Mouse (Mus musculus) MEL (cell line): ENCODE measurements at regions not wholly inside any gene's neighbourhood (a gene's known extent, or its start where the extent isn't known, plus 50 kb on each side); places are given as distances from the start of the nearest gene placed in this dataset.

Experiments
- DNase-seq: peaks from one replicate; pipeline ENCODE4 v3.0.0; 2011; ENCODE audit warnings: low read depth, low spot score
- H3K27ac ChIP-seq: 2 replicates; pipeline ENCODE4 v1.5.1; 2012; ENCODE audit warnings: low read depth, mild to moderate bottlenecking, control low read depth, low read length, moderate library complexity; ENCODE audit not compliant: control insufficient read depth
- H3K27me3 ChIP-seq, 2 experiments: fragments of 150-350 bp in 1 of 2; sonication (generic) in 1 of 2; 2 replicates each; pipeline ENCODE4 v1.6.1; 2012; ENCODE audit warnings: low read length in 2 of 2, mild to moderate bottlenecking in 2 of 2, improper control_type of control experiment in 1 of 2, moderate library complexity in 1 of 2; ENCODE audit not compliant: insufficient read depth in 2 of 2, control insufficient read depth in 1 of 2
- H3K36me3 ChIP-seq, 2 experiments: 2 replicates each; pipeline ENCODE4 v1.6.1; 2012 to 2014; ENCODE audit warnings: low read length in 2 of 2, improper control_type of control experiment in 1 of 2, inconsistent platforms in 1 of 2, mild to moderate bottlenecking in 1 of 2; ENCODE audit not compliant: insufficient read depth in 2 of 2, control insufficient read depth in 1 of 2
- H3K4me1 ChIP-seq, 2 experiments: fragments of 150-350 bp in 1 of 2; sonication (generic) in 1 of 2; 2 replicates each; pipeline ENCODE4 v1.6.1; 2012; ENCODE audit warnings: low read length in 2 of 2, improper control_type of control experiment in 1 of 2, mild to moderate bottlenecking in 1 of 2; ENCODE audit not compliant: insufficient read depth in 2 of 2, control insufficient read depth in 1 of 2
- H3K4me3 ChIP-seq, 2 experiments: fragments of 150-350 bp in 1 of 2; sonication (generic) in 1 of 2; 2 replicates each; pipeline ENCODE4 v1.5.1; 2012; ENCODE audit warnings: low read depth in 2 of 2, low read length in 2 of 2, mild to moderate bottlenecking in 2 of 2, moderate library complexity in 2 of 2, control low read depth in 1 of 2, improper control_type of control experiment in 1 of 2; ENCODE audit not compliant: control insufficient read depth in 1 of 2, insufficient read depth in 1 of 2
- H3K79me2 ChIP-seq: 2 replicates; pipeline ENCODE4 v1.6.1; 2012; ENCODE audit warnings: mild to moderate bottlenecking, low read length, moderate library complexity; ENCODE audit not compliant: control insufficient read depth, poor library complexity, insufficient read depth
- H3K9ac ChIP-seq: 2 replicates; pipeline ENCODE4 v1.6.1; 2012; ENCODE audit warnings: low read depth, mild to moderate bottlenecking, control low read depth, low read length, moderate library complexity; ENCODE audit not compliant: control insufficient read depth, poor library complexity, severe bottlenecking
- H3K9me3 ChIP-seq: fragments of 150-350 bp; sonication (generic); replicated peaks from 2 replicates; pipeline ENCODE4 v1.6.1; 2012; ENCODE audit warnings: mild to moderate bottlenecking, low read length, improper control_type of control experiment, moderate library complexity; ENCODE audit not compliant: insufficient read depth
- BHLHE40 ChIP-seq: IDR thresholded peaks from 2 replicates; pipeline ENCODE4 v1.6.1; 2012; ENCODE audit warnings: low read depth, mild to moderate bottlenecking, inconsistent platforms, low read length, improper control_type of control experiment, borderline replicate concordance
- CHD2 ChIP-seq: IDR thresholded peaks from 2 replicates; pipeline ENCODE4 v1.6.1; 2011; ENCODE audit warnings: low read length, improper control_type of control experiment
- CTCF ChIP-seq, 3 experiments: IDR thresholded peaks in 2 of 3; conservative IDR thresholded peaks in 1 of 3; 2 replicates each; pipeline ENCODE4 v1.5.1; 2011 to 2012; ENCODE audit warnings: low read length in 3 of 3, low read depth in 2 of 3, mild to moderate bottlenecking in 2 of 3, improper control_type of control experiment in 1 of 3, inconsistent platforms in 1 of 3, mixed read lengths in 1 of 3, moderate library complexity in 1 of 3; ENCODE audit not compliant: control insufficient read depth in 1 of 3, insufficient read depth in 1 of 3, poor library complexity in 1 of 3, severe bottlenecking in 1 of 3
- ELF1 ChIP-seq: IDR thresholded peaks from 2 replicates; pipeline ENCODE4 v1.6.1; 2014; ENCODE audit warnings: low read depth, mild to moderate bottlenecking, inconsistent platforms, low read length, improper control_type of control experiment, moderate library complexity
- EP300 ChIP-seq, 2 experiments: IDR thresholded peaks; 2 replicates each; pipeline ENCODE4 v1.6.1; 2011; ENCODE audit warnings: improper control_type of control experiment in 2 of 2, low read length in 2 of 2, low read depth in 1 of 2, mild to moderate bottlenecking in 1 of 2
- GABPA ChIP-seq: IDR thresholded peaks from 2 replicates; pipeline ENCODE4 v1.6.1; 2012; ENCODE audit warnings: low read depth, mild to moderate bottlenecking, inconsistent platforms, low read length, improper control_type of control experiment, moderate library complexity
- HCFC1 ChIP-seq: IDR thresholded peaks from 2 replicates; pipeline ENCODE4 v1.6.1; 2012; ENCODE audit warnings: low read depth, mild to moderate bottlenecking, inconsistent platforms, low read length, improper control_type of control experiment, moderate library complexity
- JUND ChIP-seq: IDR thresholded peaks from 2 replicates; pipeline ENCODE4 v1.6.1; 2011; ENCODE audit warnings: low read depth, mild to moderate bottlenecking, improper control_type of control experiment, low read length
- KAT2A ChIP-seq: conservative IDR thresholded peaks from 2 replicates; pipeline ENCODE4 v1.6.1; 2012; ENCODE audit warnings: low read depth, low read length, improper control_type of control experiment, inconsistent platforms
- MAX ChIP-seq: IDR thresholded peaks from 2 replicates; pipeline ENCODE4 v1.6.1; 2011; ENCODE audit warnings: low read length, improper control_type of control experiment
- MEF2A ChIP-seq: IDR thresholded peaks from 2 replicates; pipeline ENCODE4 v1.6.1; 2014; ENCODE audit warnings: low read depth, mild to moderate bottlenecking, inconsistent platforms, low read length, improper control_type of control experiment; ENCODE audit not compliant: poor library complexity, insufficient replicate concordance, severe bottlenecking; ENCODE audit errors: extremely low read depth
- MXI1 ChIP-seq: IDR thresholded peaks from 2 replicates; pipeline ENCODE4 v1.6.1; 2011; ENCODE audit warnings: mild to moderate bottlenecking, low read depth, low read length, improper control_type of control experiment
- NELFE ChIP-seq: IDR thresholded peaks from 2 replicates; pipeline ENCODE4 v1.6.1; 2011; ENCODE audit warnings: low read depth, low read length, improper control_type of control experiment
- NRF1 ChIP-seq: IDR thresholded peaks from 2 replicates; pipeline ENCODE4 v1.6.1; 2014; ENCODE audit warnings: low read depth, mild to moderate bottlenecking, inconsistent platforms, low read length, improper control_type of control experiment, moderate library complexity; ENCODE audit not compliant: poor library complexity, insufficient read depth, severe bottlenecking
- POLR2A ChIP-seq, 2 experiments: IDR thresholded peaks; 2 replicates each; pipeline ENCODE4 v1.6.1; 2011 to 2012; ENCODE audit warnings: low read length in 2 of 2, mild to moderate bottlenecking in 2 of 2, control low read depth in 1 of 2, improper control_type of control experiment in 1 of 2, low read depth in 1 of 2, moderate library complexity in 1 of 2; ENCODE audit not compliant: control insufficient read depth in 1 of 2, insufficient read depth in 1 of 2, poor library complexity in 1 of 2
- POLR2AphosphoS2 ChIP-seq: IDR thresholded peaks from 2 replicates; pipeline ENCODE4 v1.6.1; 2011; ENCODE audit warnings: low read length, improper control_type of control experiment
- POLR2AphosphoS5 ChIP-seq: IDR thresholded peaks from 2 replicates; pipeline ENCODE4 v1.6.1; 2012; ENCODE audit warnings: low read depth, borderline replicate concordance, mild to moderate bottlenecking, inconsistent platforms, low read length, moderate library complexity, mixed read lengths
- SIN3A ChIP-seq: IDR thresholded peaks from 2 replicates; pipeline ENCODE4 v1.6.1; 2012; ENCODE audit warnings: low read length, improper control_type of control experiment, inconsistent platforms
- SMC3 ChIP-seq: IDR thresholded peaks from 2 replicates; pipeline ENCODE4 v1.6.1; 2011; ENCODE audit warnings: low read depth, low read length, improper control_type of control experiment
- UBTF ChIP-seq: IDR thresholded peaks from 2 replicates; pipeline ENCODE4 v1.6.1; 2012; ENCODE audit warnings: low read depth, mild to moderate bottlenecking, inconsistent platforms, low read length, improper control_type of control experiment, moderate library complexity, borderline replicate concordance; ENCODE audit not compliant: insufficient read depth
- ZNF384 ChIP-seq: IDR thresholded peaks from 2 replicates; pipeline ENCODE4 v1.6.1; 2012; ENCODE audit warnings: low read depth, mild to moderate bottlenecking, inconsistent platforms, low read length, improper control_type of control experiment

DNA sequence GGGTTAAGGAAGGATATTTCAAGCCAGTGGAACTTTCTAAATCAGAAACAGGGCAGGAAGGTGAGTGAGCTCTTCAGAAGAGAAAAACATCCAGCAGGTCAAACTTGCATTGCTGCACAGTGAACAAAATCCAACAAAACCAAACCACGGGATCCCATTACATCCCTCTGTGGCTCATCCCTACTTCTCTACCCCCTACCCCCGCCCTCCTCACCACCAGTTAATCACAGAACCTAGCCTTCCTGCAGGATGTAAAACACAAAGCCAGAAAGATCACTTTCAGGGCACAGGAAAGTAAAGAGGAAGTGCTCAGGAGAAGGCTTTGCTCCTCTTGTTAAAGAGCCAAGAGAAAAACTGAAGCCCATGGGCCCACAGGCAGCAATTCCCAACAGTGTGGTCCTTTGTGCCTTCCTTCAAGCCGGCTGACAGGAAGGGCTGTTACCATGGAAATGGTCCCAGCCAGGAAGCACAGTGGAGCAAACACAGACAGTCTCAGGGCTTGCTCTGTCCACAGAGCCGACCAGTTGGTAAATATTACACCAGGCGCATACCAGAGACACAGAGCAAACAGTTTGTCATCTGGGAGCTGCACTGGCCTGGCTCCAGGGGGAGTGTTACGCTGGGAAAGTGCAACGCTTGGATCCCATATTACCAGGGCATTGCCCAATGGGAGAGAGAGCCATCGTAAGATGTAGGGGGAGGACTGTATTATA is 63.2 kb upstream of the Lmcd1 start:
- Histone ChIP-seq H3K36me3 (no peaks in the 10 kb centered on the region), H3K9ac (no peak overlapping the region), H3K79me2 (no peaks in the 10 kb centered on the region), H3K4me3 (no peak overlapping the region), H3K9me3 (no peaks in the 10 kb centered on the region), H3K27me3 (no peaks in the 10 kb centered on the region), H3K27ac (no peak overlapping the region), H3K4me1 (no peaks in the 10 kb centered on the region)
- TF ChIP-seq UBTF: no peak
- TF ChIP-seq POLR2A (IDR thresholded peaks at IDR 0.05; ENCODE audit: control insufficient read depth in 1 of 2, insufficient read depth in 1 of 2, low read depth in 1 of 2, low read length in 2 of 2, poor library complexity in 1 of 2): no peak
- TF ChIP-seq EP300 (IDR thresholded peaks at IDR 0.05; ENCODE audit: low read depth in 1 of 2, low read length in 2 of 2): no peak
- no peak for TF ChIP-seq MAX
- TF ChIP-seq ELF1: no peak
- no peak for TF ChIP-seq NRF1
- no peak for TF ChIP-seq POLR2AphosphoS5
- TF ChIP-seq CHD2: no peak
- TF ChIP-seq SIN3A: no peak
- no peak for TF ChIP-seq MXI1
- no peak for TF ChIP-seq KAT2A
- TF ChIP-seq MEF2A: no peak
- TF ChIP-seq POLR2AphosphoS2: no peak
- no peak for TF ChIP-seq HCFC1
- no peak for TF ChIP-seq CTCF (IDR thresholded peaks at IDR 0.05 in 2 of 3, conservative IDR thresholded peaks at IDR 0.05 in 1 of 3; ENCODE audit: control insufficient read depth in 1 of 3, insufficient read depth in 1 of 3, low read depth in 2 of 3, low read length in 3 of 3, poor library complexity in 1 of 3, severe bottlenecking in 1 of 3)
- TF ChIP-seq GABPA: no peak
- no peak for TF ChIP-seq ZNF384
- DNase-seq: no peak

DNA sequence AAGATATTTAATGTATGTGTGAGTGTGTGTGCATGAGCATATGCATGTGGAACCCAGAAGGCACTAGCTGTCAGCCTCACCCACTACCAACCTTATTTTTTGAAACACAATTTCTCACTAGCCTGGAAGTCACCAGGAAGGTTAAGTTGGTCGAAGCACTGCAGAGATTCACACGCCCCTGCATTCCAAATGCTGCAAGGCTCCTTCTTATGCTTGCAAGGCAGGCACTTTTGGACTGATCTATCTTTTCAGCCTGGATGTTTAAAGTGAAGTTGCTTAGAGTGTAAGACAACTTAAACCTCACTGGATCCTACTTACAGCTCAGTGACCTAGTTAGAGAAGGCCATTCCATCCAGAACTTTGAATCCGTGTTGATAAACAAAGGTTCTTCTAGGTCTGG is 56.7 kb upstream of the Lmcd1 start:
- no peak for TF ChIP-seq NRF1
- no peak for TF ChIP-seq JUND
- no peak for TF ChIP-seq MAX
- no peak for TF ChIP-seq SMC3
- TF ChIP-seq ELF1: no peak
- no peak for TF ChIP-seq BHLHE40
- no peak for TF ChIP-seq NELFE
- Histone ChIP-seq H3K36me3 (no peaks in the 10 kb centered on the region), H3K27ac (no peak overlapping the region), H3K4me3 (no peak overlapping the region), H3K79me2 (no peaks in the 10 kb centered on the region), H3K9ac (no peak overlapping the region), H3K27me3 (no peaks in the 10 kb centered on the region), H3K9me3 (no peaks in the 10 kb centered on the region), H3K4me1 (no peaks in the 10 kb centered on the region)
- DNase-seq: no peak
